Mouse (Mus musculus) heart, embryonic 16.5 days (tissue): ENCODE results near the gene Gm37240. TPM values are rescaled to one million over a fixed set of nuclear protein-coding genes. Genes with fewer than 3 reads are reported as not detected.

ENCODE experiments used
- ATAC-seq: fragments of 200-750 bp; cut with Nextera tagmentation; replicated peaks from 2 replicates; pipeline ENCODE4 v1.8.0; 2017; ENCODE audit warnings: moderate number of reproducible peaks; ENCODE audit not compliant: insufficient read depth, low FRiP score; ENCODE audit errors: extremely low read depth
- H3K27ac ChIP-seq: fragments of 300-500 bp; sonication (generic); 2 replicates; pipeline ENCODE4 v1.5.1; 2014; ENCODE audit warnings: mild to moderate bottlenecking, low read length, control low read depth, moderate library complexity
- H3K27me3 ChIP-seq: fragments of 300-500 bp; sonication (generic); 2 replicates; pipeline ENCODE4 v1.6.1; 2014; ENCODE audit warnings: low read length, mixed read lengths; ENCODE audit not compliant: control insufficient read depth, insufficient read depth
- H3K36me3 ChIP-seq: fragments of 300-500 bp; sonication (generic); 2 replicates; pipeline ENCODE4 v1.6.1; 2014; ENCODE audit not compliant: control insufficient read depth, insufficient read depth
- H3K4me1 ChIP-seq: fragments of 300-500 bp; sonication (generic); 2 replicates; pipeline ENCODE4 v1.6.1; 2014; ENCODE audit warnings: low read length, mixed read lengths; ENCODE audit not compliant: control insufficient read depth, insufficient read depth
- H3K4me2 ChIP-seq: fragments of 300-500 bp; sonication (generic); 2 replicates; pipeline ENCODE4 v1.6.1; 2014; ENCODE audit warnings: low read depth, mild to moderate bottlenecking, control low read depth, low read length
- H3K4me3 ChIP-seq: fragments of 300-500 bp; sonication (generic); 2 replicates; pipeline ENCODE4 v1.5.1; 2014; ENCODE audit warnings: mild to moderate bottlenecking, control low read depth, low read length
- H3K9ac ChIP-seq: fragments of 300-500 bp; sonication (generic); 2 replicates; pipeline ENCODE4 v1.6.1; 2014; ENCODE audit warnings: low read length, control low read depth
- H3K9me3 ChIP-seq: fragments of 300-500 bp; sonication (generic); replicated peaks from 2 replicates; pipeline ENCODE4 v1.6.1; 2016; ENCODE audit warnings: low read length; ENCODE audit not compliant: control insufficient read depth
- WGBS: fragments of 180-500 bp; shearing (Covaris S2); extraction: QIAGEN DNeasy Blood & Tissue Kit; methylation state at CpG from one replicate; pipeline ENCODE4 v1.1.7; 2014; 5-methylcytosine and 5-hydroxymethylcytosine counted together
- polyA plus RNA-seq: library from polyadenylated mRNA; unstranded; fragments of >200 nt; fragmentation: Nextera tagmentation; extraction: Ambion mirVana; gene quantifications from 2 replicates; pipeline ENCODE4 v1.2.1, GENCODE M21; 2015

Gene Gm37240
- polyA plus RNA-seq, 1 experiment from 2014 or later = 18.4 TPM

DNA sequence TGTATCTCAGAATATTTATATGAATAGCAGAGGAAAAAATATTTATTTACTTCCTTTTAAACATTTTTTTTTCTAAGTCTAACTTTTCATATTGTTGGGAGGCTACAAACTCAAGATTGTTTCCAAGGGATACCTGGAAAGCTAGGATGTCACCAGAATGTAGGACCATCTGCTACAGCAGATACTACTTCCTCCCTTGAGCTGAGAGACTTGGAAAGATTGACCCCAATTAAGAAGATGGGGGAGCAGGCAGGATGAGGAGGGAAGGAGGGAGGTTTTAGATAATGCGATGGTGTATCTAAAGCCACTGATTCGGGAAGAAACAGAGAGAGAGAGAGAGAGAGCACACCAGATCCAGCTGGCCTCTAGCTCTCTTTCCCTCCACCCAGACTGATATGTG, 418.3 kb downstream of the Gm37240 start:
- Histone ChIP-seq H3K4me2 (no peak overlapping the region), H3K9me3 (no peaks in the 10 kb centered on the region), H3K4me1 (no peaks in the 10 kb centered on the region), H3K27me3 (no peaks in the 10 kb centered on the region), H3K36me3 (no peaks in the 10 kb centered on the region), H3K4me3 (no peak overlapping the region), H3K9ac (no peak overlapping the region), H3K27ac (no peak overlapping the region)
- 65% methylated on average over 2 of the region's 2 CpGs for WGBS
- no peak for ATAC-seq

DNA sequence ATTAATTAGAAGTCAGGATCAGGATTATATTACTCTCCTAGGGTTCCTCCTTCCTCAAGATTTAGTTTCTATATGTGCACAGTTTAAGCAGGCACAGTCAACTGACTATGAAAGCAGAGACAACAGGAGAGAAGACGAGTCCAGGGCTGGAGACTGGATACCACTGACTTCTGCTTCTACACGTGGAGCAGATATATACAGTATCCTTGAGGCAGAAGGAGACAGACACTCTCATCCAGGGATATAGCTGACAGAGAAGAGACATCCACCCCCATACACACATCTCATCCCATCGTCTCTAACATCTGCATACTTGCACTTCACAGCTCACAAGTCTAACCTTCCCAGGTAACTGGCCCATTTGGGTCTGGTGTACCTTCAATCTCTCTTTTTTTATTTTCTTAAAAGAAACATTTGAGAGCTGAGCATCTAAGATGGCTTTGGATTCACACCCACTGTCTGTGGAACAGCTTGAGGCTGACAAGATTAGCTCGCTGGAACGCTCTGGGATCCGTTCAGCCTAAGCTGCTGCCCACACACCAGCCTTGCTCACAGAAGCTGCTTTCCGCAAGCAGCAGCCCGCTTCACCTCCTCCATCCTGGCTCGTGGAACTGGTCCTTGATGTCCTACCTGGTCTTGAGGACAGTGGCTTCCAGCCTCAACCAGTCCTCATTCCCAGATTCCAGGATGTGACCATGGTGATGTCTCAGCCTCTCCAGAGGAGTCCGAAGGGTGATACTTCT, 421.9 kb downstream of the Gm37240 start:
- Histone ChIP-seq H3K36me3 (no peaks in the 10 kb centered on the region), H3K27me3 (no peaks in the 10 kb centered on the region), H3K4me1 (no peaks in the 10 kb centered on the region), H3K27ac (no peak overlapping the region), H3K9me3 (no peaks in the 10 kb centered on the region), H3K4me3 (no peak overlapping the region), H3K9ac (no peak overlapping the region), H3K4me2 (no peak overlapping the region)
- ATAC-seq = no peak
- 73% methylated on average over 10 of the region's 10 CpGs for WGBS

DNA sequence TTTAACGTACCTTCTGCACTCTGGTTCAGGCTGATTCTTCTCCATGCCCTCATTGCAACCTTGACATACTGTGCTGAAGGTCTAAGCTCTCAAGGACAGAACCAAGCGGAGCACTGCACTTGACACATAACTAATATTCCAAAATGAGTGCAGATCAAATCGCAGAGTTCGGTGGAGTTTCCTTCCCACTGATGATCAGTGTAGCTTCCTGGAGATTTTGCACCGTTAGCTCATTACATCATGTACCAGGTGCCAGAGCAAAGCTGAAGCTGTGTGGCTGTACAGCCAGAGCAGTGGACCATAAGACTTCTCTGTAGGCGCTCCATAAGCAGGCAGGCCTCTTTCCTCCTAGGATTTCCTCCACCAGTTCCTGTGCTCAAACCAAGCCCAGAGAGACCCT, 427.3 kb downstream of the Gm37240 start:
- Histone ChIP-seq H3K27me3 (no peaks in the 10 kb centered on the region), H3K4me1 (no peaks in the 10 kb centered on the region), H3K4me2 (no peak overlapping the region), H3K27ac (no peak overlapping the region), H3K4me3 (no peak overlapping the region), H3K9me3 (no peaks in the 10 kb centered on the region), H3K9ac (no peak overlapping the region), H3K36me3 (no peaks in the 10 kb centered on the region)
- no peak for ATAC-seq
- WGBS = 83% methylated on average over 6 of the region's 6 CpGs

DNA sequence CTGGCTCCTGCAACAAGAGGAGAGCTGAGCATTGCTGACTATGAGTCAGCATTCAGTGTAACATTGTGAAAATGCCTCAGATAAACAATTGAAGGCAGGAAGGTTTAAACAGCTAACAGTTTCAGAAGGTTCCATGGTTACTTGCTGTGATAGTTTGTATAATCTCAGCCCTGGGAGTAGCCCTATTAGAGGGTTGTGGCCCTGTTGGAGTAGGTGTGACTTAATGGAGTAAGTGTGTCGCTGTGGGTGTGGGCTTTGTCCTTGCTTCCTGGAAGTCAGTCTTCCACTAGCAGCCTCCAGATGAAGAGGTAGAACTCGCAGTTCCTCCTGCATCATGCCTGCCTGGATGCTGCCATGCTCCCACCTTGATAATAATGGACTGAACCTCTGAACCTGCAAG, 430.3 kb downstream of the Gm37240 start:
- no peaks in the 10 kb centered on the region for H3K4me1 ChIP-seq
- 87% methylated on average over 2 of the region's 2 CpGs for WGBS
- H3K9me3 ChIP-seq = no peaks in the 10 kb centered on the region
- H3K4me2 ChIP-seq = no peak overlapping the region
- no peak for ATAC-seq
- no peak overlapping the region for H3K9ac ChIP-seq
- H3K36me3 ChIP-seq = no peaks in the 10 kb centered on the region
- H3K27me3 ChIP-seq = no peaks in the 10 kb centered on the region
- H3K4me3 ChIP-seq = no peak overlapping the region
- no peak overlapping the region for H3K27ac ChIP-seq

DNA sequence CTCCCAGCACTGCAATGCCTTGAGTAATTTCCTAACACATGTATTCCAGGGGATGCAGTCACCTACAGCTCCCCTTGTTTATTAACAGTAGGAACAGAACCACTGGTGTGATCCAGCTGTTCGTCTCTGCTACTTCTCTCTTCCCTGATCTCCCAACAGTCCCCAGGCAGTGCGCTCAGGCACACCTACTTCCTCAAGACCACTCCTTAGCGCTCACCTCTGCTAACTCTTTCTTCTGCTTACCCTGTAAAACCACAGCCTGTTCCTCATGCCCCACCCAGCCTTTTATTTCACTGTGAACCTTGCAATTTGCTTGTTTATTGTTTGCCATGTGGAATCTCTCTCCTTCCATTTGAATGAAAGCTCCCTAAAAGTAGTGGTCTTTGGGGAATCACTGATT, 431.9 kb downstream of the Gm37240 start:
- Histone ChIP-seq H3K4me1 (no peaks in the 10 kb centered on the region), H3K27me3 (no peaks in the 10 kb centered on the region), H3K9me3 (no peaks in the 10 kb centered on the region), H3K4me2 (no peak overlapping the region), H3K27ac (no peak overlapping the region), H3K4me3 (no peak overlapping the region), H3K9ac (no peak overlapping the region), H3K36me3 (no peaks in the 10 kb centered on the region)
- no peak for ATAC-seq
- WGBS = 73% methylated on average over 3 of the region's 3 CpGs

DNA sequence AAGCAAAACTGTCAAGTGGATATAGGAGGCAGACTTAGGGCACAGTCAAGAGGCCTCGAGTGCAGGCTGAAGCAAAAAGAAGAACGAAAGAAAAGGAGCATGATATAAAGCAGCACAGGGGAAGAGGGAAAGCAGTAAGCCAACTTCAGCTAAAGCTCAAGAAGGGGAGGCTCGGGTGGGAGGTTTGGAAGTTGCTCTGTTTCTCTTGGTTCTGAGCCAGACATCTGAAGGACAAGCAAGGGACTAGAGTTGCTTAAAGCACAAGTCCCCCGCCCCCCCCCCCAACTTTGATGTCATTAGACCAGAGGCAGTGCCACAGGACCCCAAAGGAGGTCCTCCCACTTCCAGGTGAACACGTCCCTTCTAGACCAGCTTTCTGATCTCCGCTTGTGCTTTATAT, 433.3 kb downstream of the Gm37240 start:
- H3K36me3 ChIP-seq = no peaks in the 10 kb centered on the region
- H3K4me1 ChIP-seq = no peaks in the 10 kb centered on the region
- H3K9ac ChIP-seq = no peak overlapping the region
- no peaks in the 10 kb centered on the region for H3K9me3 ChIP-seq
- H3K27me3 ChIP-seq = no peaks in the 10 kb centered on the region
- no peak for ATAC-seq
- H3K4me3 ChIP-seq = no peak overlapping the region
- H3K27ac ChIP-seq = no peak overlapping the region
- H3K4me2 ChIP-seq = no peak overlapping the region
- 58% methylated on average over 6 of the region's 6 CpGs for WGBS

DNA sequence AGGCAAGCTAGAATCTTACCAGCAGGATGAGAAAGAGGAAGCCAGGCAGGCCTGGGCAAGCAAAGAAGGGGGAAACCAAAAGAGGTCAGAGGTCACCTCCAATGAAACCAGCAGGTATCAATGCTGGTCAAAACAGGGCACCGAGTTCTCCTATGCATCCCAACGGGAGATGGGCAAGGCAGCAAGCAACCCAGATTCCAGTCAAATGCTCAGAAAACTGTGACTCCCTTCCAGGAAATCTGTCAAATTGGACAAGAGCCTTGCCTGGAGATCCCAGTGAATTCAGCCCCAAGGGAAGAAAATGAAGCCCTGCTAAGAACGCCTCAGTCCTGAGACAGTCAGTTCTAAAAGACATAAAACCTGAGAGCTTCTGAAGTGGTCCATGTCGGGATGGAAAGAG, 437.9 kb downstream of the Gm37240 start:
- H3K4me2 ChIP-seq = no peak overlapping the region
- WGBS = 81% methylated on average over 4 of the region's 4 CpGs
- H3K9ac ChIP-seq = no peak overlapping the region
- no peaks in the 10 kb centered on the region for H3K9me3 ChIP-seq
- H3K4me1 ChIP-seq = no peaks in the 10 kb centered on the region
- H3K36me3 ChIP-seq = no peaks in the 10 kb centered on the region
- H3K27ac ChIP-seq = no peak overlapping the region
- H3K4me3 ChIP-seq = no peak overlapping the region
- no peak for ATAC-seq
- H3K27me3 ChIP-seq = no peaks in the 10 kb centered on the region

DNA sequence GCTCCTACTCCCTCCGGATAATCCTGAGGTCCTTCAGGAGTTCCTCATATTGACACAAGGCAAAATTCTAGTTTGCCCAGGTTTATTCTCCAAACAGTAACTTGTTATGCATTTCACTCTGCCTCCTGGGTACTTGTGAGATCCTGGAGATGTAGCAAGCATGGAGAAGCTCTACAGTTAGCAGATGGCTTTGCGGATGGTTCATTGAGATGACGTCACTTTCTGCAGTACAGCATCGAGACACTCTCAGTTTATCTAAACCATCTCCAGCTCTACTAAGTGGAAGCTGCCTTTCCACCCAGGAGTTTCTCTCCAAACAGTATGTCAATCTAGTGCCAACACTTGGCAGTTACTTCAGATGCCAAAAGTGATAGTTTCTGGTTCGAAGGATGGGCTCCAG, 444.5 kb downstream of the Gm37240 start:
- Histone ChIP-seq H3K4me2 (no peak overlapping the region), H3K9me3 (no peaks in the 10 kb centered on the region), H3K4me3 (no peak overlapping the region), H3K4me1 (no peaks in the 10 kb centered on the region), H3K27me3 (no peaks in the 10 kb centered on the region), H3K27ac (no peak overlapping the region), H3K9ac (no peak overlapping the region), H3K36me3 (no peaks in the 10 kb centered on the region)
- WGBS = 89% methylated on average over 5 of the region's 5 CpGs
- ATAC-seq = no peak

DNA sequence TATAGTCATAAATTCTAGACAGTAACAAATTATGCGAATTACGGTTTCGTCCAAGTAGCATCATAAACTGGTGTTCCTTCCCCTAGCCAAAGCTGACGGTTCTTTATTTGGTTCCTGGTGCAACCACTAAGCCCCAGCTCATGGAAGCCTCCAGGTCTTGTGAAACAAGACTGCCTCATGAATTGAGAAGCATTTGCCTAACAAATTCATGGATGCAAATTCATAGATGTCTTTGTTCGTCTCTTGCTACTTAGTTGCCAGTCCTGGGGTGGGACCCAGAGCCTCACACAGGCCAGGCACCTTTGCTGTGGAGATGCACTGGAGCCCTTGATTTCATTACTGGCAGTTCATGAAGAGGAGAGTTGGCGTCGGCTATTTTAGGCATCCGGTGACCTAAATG, 445.1 kb downstream of the Gm37240 start:
- H3K9ac ChIP-seq = no peak overlapping the region
- no peak overlapping the region for H3K4me3 ChIP-seq
- H3K36me3 ChIP-seq = no peaks in the 10 kb centered on the region
- H3K9me3 ChIP-seq = no peaks in the 10 kb centered on the region
- no peak overlapping the region for H3K27ac ChIP-seq
- WGBS = 88% methylated on average over 8 of the region's 8 CpGs
- H3K4me1 ChIP-seq = no peaks in the 10 kb centered on the region
- H3K4me2 ChIP-seq = no peak overlapping the region
- ATAC-seq = no peak
- no peaks in the 10 kb centered on the region for H3K27me3 ChIP-seq
